Mouse (Mus musculus) heart, postnatal 14 days (tissue): ENCODE measurements around the gene Bag1. TPM values are rescaled to one million over a fixed set of nuclear protein-coding genes. Genes with fewer than 3 reads are reported as not detected.

ENCODE experiments used
- DNase-seq, 2 experiments: peaks; one replicate each; pipeline ENCODE4 v3.0.0; 2021 to 2022
- intact Hi-C: fragments of 180-260 bp; cut with DNase I; formaldehyde crosslinking; loops from one replicate; pipeline ENCODE4 v1.15.1; 2025
- long read RNA-seq, 2 experiments: library from polyadenylated mRNA; stranded (forward); transcript quantifications; one replicate each; pipeline ENCODE4 v2.0.0; 2021
- total RNA-seq, 2 experiments: library from RNA; stranded (reverse); gene quantifications; 2 replicates each; pipeline ENCODE4 v1.2.3; 2021

The Bag1 gene
- total RNA-seq: 100 to 1,000 TPM; 193 to 198 TPM
- long read RNA-seq, experiment 1, transcript Bag1-202 (7 exons, 1,336 nt): major isoform, 402 of 414 reads
- long read RNA-seq, experiment 1, partial matches to known transcripts: 2 of 414 reads
- long read RNA-seq, experiment 1, other reads (novel, unspliced or antisense): 10 of 414 reads
- long read RNA-seq, experiment 2, transcript Bag1-202 (7 exons, 1,336 nt): major isoform, 312 of 321 reads
- long read RNA-seq, experiment 2, partial matches to known transcripts: 1 of 321 reads
- long read RNA-seq, experiment 2, other reads (novel, unspliced or antisense): 8 of 321 reads

DNA sequence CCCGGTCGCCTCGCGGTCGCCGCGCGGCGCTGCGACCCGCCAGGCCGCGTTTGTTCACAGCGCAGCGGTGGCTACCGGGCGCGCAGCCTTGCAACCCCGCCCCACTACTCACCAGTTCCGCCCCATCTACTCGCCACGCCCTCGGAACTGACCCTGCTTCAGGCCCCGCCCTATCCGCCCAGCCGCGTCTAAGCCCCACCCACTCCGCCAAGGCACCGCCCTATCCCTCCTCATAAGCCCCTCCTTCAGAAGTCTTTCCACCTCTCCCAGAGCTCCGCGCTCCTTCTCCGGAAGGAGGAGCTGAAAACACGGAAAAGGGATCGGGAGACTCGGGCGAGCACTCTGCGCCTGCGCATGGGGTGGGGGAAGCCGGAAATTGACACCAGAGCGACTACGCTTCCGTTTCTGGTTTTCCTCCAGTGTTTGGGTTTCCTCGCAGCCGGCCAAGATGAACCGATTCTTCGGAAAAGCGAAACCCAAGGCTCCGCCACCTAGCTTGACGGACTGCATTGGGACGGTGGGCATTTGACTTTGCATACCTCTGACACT is at the start of gene Bag1, which contains the start of gene Chmp5:
Bag1 (minus strand) TSS at position 135 of the 549 bp plus-strand sequence.
Chmp5 (plus strand) TSS at position 248 of the 549 bp plus-strand sequence.
- DNase-seq: peak; percentile 99
- intact Hi-C loops: loop anchor here (2.0 kb wide), 2 partner anchors 23 to 173 kb away; partner anchors contain the start of gene Nfx1

DNA sequence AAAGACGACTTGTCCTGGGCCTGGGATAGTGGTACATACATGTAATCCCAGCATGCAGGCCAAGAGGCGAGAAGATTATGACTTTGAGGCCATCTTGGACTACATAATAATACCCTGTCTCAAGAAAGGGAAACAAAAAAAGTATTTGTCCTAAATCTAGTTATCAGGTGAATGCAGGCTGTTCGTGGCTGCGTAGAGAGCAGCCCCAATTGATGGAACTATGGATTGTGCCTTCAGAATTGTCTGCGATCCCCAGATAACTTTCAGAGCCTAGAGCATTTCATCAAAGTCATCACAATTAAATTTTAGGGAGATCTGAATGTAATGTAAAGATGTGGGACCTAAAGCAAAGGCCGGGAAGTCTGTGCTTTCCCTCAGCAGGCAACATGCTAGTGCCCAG is 48.2 kb upstream of the Bag1 start:
- intact Hi-C loops: no loop called here
- no peak for DNase-seq

DNA sequence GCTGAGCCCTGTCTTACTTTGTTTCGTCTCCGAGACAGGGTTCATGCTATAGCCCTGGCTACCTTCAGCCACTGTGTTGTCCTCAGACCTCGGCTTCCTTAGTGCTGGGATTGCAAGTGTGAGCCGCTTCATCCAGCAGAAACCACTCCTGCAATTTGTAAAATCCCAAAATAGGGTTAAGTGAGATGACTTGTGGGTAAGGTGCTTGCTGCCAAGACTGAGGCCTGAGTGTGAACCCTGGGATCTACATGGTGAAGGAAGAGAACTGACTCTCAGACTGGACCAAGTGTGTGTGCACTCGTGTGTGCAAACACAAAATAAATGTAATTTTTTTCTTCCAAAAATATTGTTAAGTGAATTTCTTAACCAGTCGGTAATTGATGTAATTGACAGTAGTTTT is 41.5 kb upstream of the Bag1 start:
- no peak for DNase-seq
- intact Hi-C loops: no loop called here

DNA sequence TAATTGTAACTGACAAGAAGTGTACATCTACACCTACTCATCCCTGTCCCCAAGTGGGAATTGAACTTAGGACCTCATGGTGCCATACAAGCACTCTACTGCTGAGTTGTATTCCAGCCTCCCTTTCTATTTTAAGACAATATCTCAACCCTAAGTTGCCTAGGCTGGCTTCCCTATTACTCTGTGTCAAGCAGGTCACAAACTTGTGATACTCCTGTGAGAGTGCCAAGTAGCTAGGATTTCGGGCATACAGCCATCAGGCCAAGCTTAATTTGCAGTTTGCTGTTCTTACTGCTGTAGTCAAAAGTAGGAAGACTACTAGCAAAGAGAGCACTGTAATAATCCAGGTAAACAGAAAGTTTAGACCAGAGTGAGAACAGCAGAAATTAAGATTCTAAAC is 35.6 kb upstream of the Bag1 start:
- peak; percentile 47 to 67 for DNase-seq
- intact Hi-C loops: no loop called here

DNA sequence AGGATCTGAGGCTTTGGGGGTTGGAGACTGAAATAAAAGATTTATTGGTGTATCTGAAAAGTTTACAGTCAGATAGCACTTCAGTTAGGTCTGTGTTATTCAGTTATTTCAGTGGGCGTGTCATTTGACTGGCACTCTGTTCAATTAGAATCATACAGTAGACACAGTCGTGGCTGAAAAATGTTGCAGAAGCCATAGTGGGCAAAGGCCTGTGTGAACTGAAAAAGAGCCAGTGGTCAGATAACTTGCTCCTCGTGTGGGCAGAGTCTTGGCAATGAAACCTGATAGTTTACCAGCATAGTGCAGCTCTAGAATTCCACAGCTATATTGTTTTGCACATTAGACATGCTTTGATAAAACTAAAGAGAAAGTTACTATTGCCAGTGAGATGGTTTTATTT is 34.4 kb upstream of the Bag1 start:
- intact Hi-C loops: no loop called here

DNA sequence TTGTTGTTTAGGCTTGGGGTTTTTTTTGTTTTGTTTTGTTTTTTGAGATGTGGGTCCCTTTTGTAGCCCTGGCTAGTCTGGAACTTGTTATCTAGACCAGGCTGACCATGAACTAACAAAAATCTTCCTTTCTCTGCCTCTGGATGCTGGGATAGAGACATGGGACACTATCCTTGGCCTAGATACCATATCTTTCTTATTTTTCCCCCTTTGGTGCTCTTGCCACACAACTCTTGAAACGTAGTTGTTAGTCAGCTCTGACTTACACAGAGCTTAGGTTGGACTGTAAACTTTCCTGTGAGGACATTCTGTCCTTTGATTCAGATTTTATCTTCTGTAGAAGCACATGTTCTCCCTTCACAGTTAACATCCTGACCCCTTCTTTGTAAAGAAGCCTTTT is 31.3 kb upstream of the Bag1 start:
- no peak for DNase-seq
- intact Hi-C loops: no loop called here

More for the DNA sequence above, 34.4 kb upstream of the Bag1 start:
- DNase-seq: no peak

DNA sequence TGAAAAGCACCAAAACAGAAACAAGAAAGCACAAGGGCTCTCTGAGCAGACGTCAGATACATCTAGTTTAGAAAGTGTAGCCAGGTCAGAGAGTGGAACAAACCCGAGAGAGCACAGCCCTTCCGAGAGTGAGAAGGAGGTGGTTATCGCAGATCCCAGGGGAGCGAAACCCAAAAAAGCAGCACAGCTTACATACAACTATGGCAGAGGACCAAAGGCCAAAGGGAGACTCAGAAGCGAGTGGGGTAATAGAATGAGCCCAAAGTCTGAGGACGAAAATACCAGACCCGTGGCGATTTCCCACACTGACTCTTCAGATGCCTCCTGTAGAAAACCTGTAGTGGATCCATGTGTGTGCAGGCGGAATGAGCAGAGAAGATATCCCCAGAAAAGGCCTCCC is 28.6 kb upstream of the Bag1 start:
- intact Hi-C loops: no loop called here
- no peak for DNase-seq

DNA sequence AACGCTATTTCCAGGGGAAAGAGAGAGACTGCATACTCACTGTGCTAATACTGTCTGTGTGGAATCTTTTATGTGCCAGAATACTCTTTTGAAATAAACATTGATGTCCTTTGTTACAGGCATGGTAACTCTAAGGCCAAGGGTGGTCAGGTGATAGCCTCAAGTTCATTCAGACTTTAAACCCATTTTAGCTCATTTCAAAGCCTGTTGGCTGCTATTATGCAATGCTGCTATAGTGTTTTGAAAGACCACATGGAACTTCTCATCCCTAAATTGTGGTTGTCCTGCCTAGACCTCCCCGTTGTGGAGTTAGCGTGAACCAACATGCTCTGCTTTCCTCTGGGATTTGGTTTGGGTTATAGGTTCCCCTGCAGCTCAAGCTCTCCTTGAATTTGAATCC is 27.6 kb upstream of the Bag1 start:
- no peak for DNase-seq
- intact Hi-C loops: no loop called here

DNA sequence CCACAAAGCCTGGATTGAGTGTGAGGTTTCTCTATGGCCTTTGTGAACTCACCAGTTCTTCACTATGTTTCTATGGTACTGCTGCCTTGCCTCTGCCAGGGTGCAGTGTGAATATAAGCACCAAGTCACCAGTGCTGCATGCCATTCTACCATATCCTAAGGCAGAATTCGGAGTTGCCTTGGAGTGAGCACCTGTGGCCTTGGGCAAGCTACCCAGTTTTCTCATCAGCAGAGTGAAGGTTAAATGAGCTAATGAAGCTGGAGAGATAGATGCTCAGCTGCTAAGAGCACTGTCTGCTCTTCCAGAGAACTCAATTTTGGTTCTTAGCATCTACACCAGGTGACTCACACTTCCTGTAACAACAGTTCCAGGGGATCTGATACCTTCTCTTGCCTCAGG is 25.9 kb upstream of the Bag1 start:
- intact Hi-C loops: no loop called here
- no peak for DNase-seq

DNA sequence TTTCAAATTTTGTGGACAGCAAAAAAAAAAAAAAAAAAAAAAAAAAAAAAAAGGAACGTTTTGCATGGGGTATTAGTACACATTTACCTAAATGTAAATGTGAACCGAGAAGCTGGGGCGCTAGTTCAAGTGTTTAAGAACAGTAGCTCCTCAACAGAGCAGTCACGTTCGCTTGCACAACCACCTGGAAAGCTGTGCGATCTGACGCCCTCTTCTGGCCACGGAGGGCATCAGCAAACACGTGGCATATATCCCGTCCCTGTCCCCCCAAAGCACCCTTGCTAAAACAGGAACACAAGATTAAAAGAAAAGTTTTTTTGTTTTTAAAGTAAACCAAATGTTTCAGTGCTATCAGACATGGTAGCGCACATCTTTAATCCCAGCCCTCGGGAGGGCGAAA is 23.6 kb upstream of the Bag1 start:
- DNase-seq: peak; percentile 26 to 52
- intact Hi-C loops: loop anchor here (2.0 kb wide), 1 partner anchor 23 kb away; the partner anchor contains the start of genes Bag1 and Chmp5

DNA sequence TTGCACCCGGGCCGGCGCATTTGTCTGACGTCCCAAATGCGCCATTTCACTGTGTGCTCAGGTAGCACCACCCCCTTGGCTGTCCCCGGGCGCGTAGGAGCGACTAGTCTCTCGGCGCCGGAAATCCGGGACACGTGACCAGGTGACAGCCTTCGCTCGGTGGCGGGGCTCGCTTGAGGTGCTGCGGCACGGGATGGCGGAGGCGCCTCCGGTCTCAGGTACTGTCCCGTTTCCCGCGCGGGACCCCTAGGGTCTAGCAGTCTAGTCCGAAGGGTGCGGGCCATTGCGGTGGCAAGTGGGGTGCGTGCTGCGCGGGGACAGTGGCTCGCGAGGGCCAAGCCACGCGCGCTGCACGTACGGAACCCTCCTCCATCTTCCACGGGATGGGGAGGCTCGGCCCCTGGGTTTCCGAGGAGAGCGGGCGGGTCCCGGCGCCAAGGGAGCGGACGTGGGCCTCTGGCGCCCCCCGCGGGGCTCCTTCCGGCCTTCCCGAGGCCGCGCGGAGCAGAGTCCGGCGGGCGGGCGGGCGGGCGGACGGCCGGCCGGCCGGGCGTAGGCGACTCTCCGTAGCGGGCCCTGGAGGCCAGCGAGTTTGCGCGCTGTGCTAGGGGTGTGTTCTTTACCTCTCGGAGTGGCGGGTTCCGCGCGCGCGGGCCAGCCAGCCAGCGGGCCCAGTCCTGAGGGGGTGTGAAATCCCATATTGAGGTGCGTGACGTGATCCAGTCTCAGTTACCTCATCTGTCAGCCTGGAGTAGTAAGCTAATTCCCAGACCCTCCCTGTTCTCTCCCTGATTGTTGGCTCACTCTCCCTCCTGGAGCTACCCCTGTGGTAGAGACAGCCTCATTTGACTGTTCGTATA is 23.0 kb upstream of the Bag1 start, which contains the start of gene Nfx1:
Nfx1 (plus strand) TSS at position 65 of the 860 bp plus-strand sequence.
- intact Hi-C loops: loop anchor here (2.0 kb wide), 1 partner anchor 22 kb away; the partner anchor contains the start of genes Bag1 and Chmp5
- DNase-seq: peak; percentile 93 to 95

DNA sequence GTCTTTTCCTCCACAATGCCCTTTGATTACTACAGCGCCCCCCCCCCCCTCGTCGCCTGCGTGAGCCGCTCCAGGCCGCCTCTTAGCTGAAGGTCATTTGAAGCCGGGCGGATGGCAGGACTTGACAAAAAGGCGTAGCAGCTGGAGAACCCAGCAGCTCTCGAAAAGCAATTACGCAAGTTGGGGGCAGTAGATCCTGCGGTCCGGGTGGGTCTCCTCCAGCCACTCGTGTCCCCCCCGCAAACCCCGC is 22.4 kb upstream of the Bag1 start:
- DNase-seq: no peak
- intact Hi-C loops: loop anchor here (2.0 kb wide), 1 partner anchor 22 kb away; the partner anchor contains the start of genes Bag1 and Chmp5

DNA sequence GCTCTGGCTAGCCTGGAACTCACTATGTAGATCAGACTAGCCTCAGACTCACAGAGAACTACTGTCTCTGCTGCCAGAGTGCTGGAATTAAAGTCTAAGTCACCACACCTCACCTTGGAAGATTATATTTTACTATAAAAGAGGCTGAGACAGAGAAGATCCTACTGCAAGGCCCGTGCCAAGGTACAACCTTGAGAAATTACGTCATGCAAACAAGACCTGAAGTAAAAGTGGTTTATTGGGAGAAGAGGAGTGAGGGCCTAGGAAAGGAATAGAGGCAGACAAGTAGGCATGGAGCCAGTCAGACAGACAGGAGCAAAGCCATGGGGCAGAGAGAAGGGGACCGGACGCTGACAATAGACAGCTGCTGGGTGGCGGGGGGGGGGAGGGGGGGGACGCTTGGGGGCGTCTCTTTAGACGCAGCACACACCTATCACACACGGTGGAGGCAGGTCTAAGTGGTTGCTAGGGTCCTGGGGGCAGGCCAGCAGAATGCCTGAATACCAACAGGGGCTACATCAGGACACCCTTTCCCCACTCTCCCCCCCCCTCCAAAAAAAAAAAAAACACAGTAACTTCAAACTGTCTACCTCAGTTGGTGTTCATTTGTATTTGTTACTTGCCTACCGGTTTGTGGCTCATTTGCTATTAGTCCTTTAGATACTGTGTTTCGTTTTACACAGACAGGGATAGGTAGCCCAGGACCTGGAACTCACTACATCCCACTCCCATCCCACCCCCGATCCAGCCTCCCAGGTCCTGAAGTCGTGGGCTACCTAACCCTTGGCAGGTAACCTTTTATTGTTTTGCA is 21.9 kb upstream of the Bag1 start:
- intact Hi-C loops: loop anchor here (2.0 kb wide), 1 partner anchor 21 kb away; the partner anchor contains the start of genes Bag1 and Chmp5
- DNase-seq: peak in 1 of 2 experiments; percentile 20

DNA sequence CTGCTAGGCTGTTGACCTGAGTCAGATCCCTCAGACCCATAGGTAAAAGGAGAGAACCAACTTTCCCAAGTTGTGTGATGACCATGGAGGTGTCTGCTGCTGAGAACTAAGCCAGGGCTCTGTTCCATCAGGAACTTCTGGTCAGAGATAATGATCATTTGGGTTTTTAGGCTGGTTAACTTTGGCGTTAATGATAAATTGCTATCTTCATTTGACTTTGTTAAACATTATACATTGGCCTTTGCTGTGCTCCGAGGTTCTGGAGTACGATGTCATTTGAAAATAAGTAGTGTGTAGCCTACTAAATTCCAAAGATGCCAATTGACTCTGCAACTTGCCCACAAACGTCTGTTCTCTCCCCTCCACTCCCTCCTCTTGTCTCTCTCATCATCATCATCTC is 21.1 kb upstream of the Bag1 start:
- DNase-seq: no peak
- intact Hi-C loops: no loop called here

DNA sequence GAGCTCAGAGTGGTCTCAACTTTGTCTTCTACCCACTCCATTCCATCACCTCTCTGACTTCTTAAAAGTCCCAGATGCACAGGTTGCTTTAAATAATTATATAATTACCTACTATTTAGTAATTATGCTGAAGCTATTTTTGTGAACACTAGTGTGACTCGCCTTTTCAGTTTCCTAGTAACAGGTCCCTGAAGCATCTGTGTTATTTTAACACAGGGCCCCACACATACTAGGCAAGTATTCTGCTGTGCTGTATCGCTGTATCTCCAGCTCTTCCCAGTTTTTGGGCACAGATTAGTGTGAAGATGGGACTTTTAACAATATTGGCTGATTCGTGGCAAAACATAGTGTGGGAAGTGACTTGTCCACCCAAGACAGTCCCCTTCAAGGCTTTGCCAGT is 15.4 kb upstream of the Bag1 start:
- DNase-seq: no peak
- intact Hi-C loops: no loop called here

DNA sequence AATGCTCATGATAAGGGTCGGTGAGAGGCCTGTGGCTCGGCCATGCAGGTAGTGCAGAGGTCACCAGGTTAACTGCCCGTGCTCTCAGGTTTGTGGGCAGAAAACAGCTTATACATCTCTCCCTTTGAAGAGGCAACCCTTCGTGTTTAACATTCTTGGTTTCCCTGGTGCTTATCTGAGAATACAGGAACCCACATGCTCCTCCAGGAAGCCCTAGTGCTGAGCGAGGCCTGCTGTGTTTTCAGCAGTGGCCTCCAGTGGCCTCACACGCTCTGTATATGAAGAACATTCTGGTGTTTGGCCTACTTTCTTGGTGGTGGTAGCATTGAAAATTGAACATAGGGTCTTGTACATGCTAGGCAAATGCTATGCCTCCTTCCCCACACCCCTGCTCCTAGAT is 7.8 kb upstream of the Bag1 start:
- no peak for DNase-seq
- intact Hi-C loops: no loop called here

DNA sequence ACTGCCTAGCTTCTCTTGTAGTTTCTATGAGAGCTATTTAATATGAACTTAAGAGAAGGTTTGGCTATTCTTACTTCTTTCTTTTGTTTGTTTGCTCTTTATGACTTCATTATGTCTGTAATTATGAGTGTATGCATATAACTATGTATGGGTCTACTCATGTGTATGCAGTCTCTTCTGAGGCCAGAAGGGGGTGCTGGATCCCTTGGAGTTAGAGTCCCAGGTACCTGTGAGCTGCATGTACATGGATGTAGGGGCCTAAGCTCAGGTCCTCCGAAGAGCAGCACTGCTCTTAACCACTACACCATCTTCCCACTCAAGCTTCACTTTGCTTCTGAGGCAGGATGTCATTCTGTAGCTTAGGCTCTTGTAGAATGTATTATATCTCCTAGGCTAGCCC is 5.4 kb upstream of the Bag1 start:
- intact Hi-C loops: no loop called here

DNA sequence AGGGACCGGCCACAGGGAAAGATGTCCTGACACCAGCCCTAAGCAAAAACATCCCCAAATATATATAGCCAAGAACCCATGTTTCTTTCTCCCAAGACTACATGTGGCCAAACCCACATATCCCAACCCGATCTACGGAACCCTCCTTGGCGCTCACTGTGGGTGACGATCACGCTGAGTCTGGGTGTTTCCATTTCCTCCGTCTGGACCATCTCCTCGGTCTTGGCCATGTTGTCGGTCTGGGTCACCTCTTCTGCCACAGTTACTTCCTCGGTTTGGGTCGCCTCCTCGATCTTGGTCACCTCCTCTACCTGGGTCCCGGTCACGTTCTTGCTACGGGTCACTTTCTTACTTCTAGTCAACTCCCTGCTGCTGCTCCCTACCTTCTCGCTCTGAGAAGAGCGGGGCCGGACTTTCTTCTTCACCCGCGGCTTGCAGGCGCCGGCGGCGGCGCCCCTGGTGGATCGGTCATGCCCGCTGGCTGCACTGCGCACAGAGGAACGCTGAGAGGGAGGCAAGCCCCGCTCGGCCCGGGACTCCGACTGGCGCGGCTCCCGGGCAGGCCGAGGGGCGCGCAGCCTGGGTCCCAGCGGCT is 432 bp downstream of the Bag1 start:
- no peak for DNase-seq
- intact Hi-C loops: loop anchor here (2.0 kb wide), 2 partner anchors 23 to 173 kb away; partner anchors contain the start of gene Nfx1

More for the DNA sequence above, 5.4 kb upstream of the Bag1 start:
- DNase-seq: peak in 1 of 2 experiments; percentile 10

DNA sequence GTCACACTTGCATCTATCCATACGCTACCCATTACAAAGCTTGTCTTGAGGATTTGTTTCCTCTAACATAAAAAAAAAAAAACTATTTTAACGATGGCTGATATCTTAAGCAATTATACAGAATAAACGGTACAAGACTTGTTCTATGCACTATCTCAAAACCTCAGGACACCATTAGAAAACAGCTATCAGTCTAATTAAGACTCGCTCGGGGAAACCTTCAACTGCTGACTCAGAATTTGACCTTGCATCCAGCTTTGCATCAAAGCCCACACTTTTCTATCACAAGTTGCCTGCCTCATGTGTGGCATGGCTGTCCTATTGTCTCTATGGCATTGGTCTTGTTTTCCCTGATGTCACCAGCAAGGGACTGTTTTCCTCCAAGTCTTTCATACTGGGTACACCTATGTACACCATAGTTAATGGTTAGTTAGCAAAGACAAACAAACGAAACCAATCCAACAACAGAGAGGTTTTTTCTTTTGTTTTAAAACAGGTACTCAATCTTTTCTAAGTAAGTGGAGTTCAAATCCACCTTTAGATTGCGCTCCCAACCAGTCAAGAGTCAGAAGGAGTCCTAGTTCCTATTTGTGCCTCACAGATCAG is 1.5 kb downstream of the Bag1 start:
- intact Hi-C loops: no loop called here
- DNase-seq: no peak
